Mouse (Mus musculus) liver, adult 2 months (tissue): ENCODE measurements at regions not wholly inside any gene's neighbourhood (a gene's known extent, or its start where the extent isn't known, plus 50 kb on each side); places are given as distances from the start of the nearest gene placed in this dataset.
A peak's percentile ranks its signal among the peaks of the same experiment; 100 is the strongest.

Experiments
- DNase-seq: peaks from one replicate; pipeline ENCODE4 v3.0.0-alpha.2; 2011; ENCODE audit warnings: low read depth, low spot score; ENCODE audit errors: extremely low read depth
- H3K27ac ChIP-seq: fragments of 200-500 bp; replicated peaks from 2 replicates; pipeline ENCODE4 v1.5.1; 2012; ENCODE audit warnings: low read depth, mild to moderate bottlenecking, control low read depth, inconsistent platforms, low read length; ENCODE audit not compliant: insufficient read depth
- H3K27me3 ChIP-seq: fragments of 200-500 bp; 2 replicates; pipeline ENCODE4 v1.6.1; 2012; ENCODE audit warnings: mild to moderate bottlenecking, moderate library complexity, low read length, inconsistent platforms; ENCODE audit not compliant: control insufficient read depth, insufficient read depth
- H3K36me3 ChIP-seq: fragments of 200-500 bp; 2 replicates; pipeline ENCODE4 v1.6.1; 2012; ENCODE audit warnings: low read length, inconsistent platforms; ENCODE audit not compliant: control insufficient read depth, insufficient read depth
- H3K4me1 ChIP-seq: fragments of 200-500 bp; 2 replicates; pipeline ENCODE4 v1.6.1; 2011; ENCODE audit warnings: low read length; ENCODE audit not compliant: control insufficient read depth, insufficient read depth
- H3K4me3 ChIP-seq: fragments of 200-500 bp; 2 replicates; pipeline ENCODE4 v1.5.1; 2011; ENCODE audit warnings: low read depth, mild to moderate bottlenecking, control low read depth, low read length, moderate library complexity; ENCODE audit not compliant: insufficient read depth
- H3K79me2 ChIP-seq: fragments of 200-500 bp; 2 replicates; pipeline ENCODE4 v1.6.1; 2012; ENCODE audit warnings: inconsistent platforms, mild to moderate bottlenecking, low read length, moderate library complexity; ENCODE audit not compliant: control insufficient read depth, insufficient read depth
- H3K9ac ChIP-seq: fragments of 200-500 bp; 2 replicates; pipeline ENCODE4 v1.6.1; 2012; ENCODE audit warnings: low read depth, mild to moderate bottlenecking, control low read depth, inconsistent platforms, low read length
- CTCF ChIP-seq: fragments of 200-500 bp; IDR thresholded peaks from 2 replicates; pipeline ENCODE4 v1.5.1; 2011; ENCODE audit warnings: low read depth, low read length, control low read depth
- POLR2A ChIP-seq: fragments of 200-500 bp; IDR thresholded peaks from 2 replicates; pipeline ENCODE4 v1.6.1; 2011; ENCODE audit warnings: low read length, control low read depth; ENCODE audit not compliant: insufficient read depth; ENCODE audit errors: extremely low read depth
- WGBS: fragments of 180-500 bp; shearing (Covaris S2); methylation state at CpG from one replicate; pipeline ENCODE4 v1.1.7; 2018; 5-methylcytosine and 5-hydroxymethylcytosine counted together

- H3K4me1 ChIP-seq, result no peaks in the 10 kb centered on the region
- no peaks in the 10 kb centered on the region for H3K79me2 ChIP-seq
- no peak for TF ChIP-seq CTCF
- no peak for TF ChIP-seq POLR2A
- DNase-seq, result no peak
- no peak overlapping the region for H3K9ac ChIP-seq
- no peaks in the 10 kb centered on the region for H3K36me3 ChIP-seq
- H3K27me3 ChIP-seq, result no peaks in the 10 kb centered on the region
- 81% methylated on average over 15 of the region's 15 CpGs for WGBS
- H3K4me3 ChIP-seq, result no peak overlapping the region
- no peak overlapping the region for H3K27ac ChIP-seq
Measured at GRCm38 (mm10) chr6:127336681-127337397, 109.8 kb upstream of the Parp11 start.

DNA sequence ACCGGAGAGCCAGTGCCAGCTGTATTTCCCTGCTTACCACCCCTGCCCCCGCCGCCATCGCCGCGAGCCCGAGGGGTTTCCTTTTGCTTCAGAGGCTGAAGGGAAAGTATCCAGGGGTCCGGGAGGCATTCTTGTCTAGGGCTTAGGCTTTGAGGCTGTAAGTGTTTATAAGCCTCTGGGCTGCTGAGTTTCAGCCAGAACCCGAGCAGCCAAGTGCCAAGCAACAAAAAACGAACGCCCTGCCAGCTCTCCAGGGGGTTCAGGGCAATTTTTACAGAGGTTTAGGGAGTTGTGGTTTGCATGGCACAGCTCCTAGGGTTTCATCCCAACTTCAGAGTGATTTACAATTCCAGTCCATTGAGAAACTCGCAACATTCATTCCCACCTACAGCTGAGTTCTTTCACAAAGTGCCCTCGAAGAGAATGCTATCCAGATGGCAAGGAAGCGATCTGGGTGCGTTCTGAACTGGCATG, 109.2 kb upstream of the Parp11 start:
- no peak overlapping the region for H3K9ac ChIP-seq
- TF ChIP-seq CTCF (no peak), POLR2A (no peak)
- no peaks in the 10 kb centered on the region for H3K79me2 ChIP-seq
- H3K27me3 ChIP-seq, result no peaks in the 10 kb centered on the region
- H3K36me3 ChIP-seq, result no peaks in the 10 kb centered on the region
- H3K4me1 ChIP-seq, result no peaks in the 10 kb centered on the region
- 82% methylated on average over 15 of the region's 15 CpGs for WGBS
- no peak for DNase-seq
- H3K4me3 ChIP-seq, result no peak overlapping the region
- H3K27ac ChIP-seq, result no peak overlapping the region

DNA sequence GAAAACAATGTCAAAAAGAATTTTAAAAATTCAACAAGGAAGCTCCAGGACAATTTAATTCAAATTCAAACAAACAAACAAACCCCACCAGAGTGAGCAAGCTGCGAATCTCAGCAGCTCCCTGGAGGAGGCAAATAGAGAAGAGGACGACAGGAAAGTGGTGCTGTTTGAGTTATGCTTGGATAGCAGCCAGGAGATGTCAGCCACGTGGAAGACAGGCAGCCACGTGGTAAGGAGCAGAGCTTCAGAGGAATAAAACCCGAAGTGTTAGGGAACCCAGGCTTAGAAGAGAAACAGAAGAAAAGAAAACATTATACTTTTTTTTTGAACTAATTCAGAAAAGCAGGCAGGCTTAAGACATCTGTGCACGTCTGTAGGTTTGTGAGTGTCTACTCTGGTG, 108.2 kb upstream of the Parp11 start:
- peak; percentile 24 for DNase-seq
- Histone ChIP-seq H3K27ac (no peak overlapping the region), H3K4me1 (no peaks in the 10 kb centered on the region), H3K79me2 (no peaks in the 10 kb centered on the region), H3K36me3 (no peaks in the 10 kb centered on the region), H3K9ac (no peak overlapping the region), H3K27me3 (no peaks in the 10 kb centered on the region), H3K4me3 (no peak overlapping the region)
- TF ChIP-seq CTCF (no peak), POLR2A (no peak)
- WGBS, result 26% methylated on average over 6 of the region's 6 CpGs

DNA sequence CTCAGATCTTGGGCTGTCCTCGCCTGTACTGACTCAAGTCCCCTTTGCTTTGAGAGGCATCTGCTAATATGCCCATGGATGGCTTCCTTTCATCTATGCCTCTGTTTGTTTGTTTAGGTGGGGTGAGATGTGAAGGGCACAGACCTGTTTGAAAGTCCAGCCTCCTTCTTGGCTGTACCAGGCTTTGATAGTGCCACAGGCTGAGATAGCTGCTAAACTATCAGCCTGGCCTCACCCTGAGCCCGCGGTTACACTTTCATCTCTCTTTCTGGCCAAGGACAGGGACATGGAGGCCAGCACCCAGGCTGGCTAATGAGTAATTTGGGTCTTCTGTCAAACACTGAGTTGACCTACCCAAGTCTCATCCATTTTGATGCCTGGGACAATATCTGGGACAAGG, 105.0 kb upstream of the Parp11 start:
- no peaks in the 10 kb centered on the region for H3K36me3 ChIP-seq
- no peaks in the 10 kb centered on the region for H3K79me2 ChIP-seq
- H3K27me3 ChIP-seq, result no peaks in the 10 kb centered on the region
- H3K4me3 ChIP-seq, result no peak overlapping the region
- no peak overlapping the region for H3K27ac ChIP-seq
- no peaks in the 10 kb centered on the region for H3K4me1 ChIP-seq
- H3K9ac ChIP-seq, result no peak overlapping the region
- peak; percentile 82 for DNase-seq
- no peak for TF ChIP-seq CTCF
- no peak for TF ChIP-seq POLR2A
- 26% methylated on average over 3 of the region's 3 CpGs for WGBS

GRCm38 (mm10) chr6:127348770-127349409, 97.8 kb upstream of the Parp11 start:
- no peak overlapping the region for H3K9ac ChIP-seq
- no peak overlapping the region for H3K4me3 ChIP-seq
- H3K36me3 ChIP-seq, result no peaks in the 10 kb centered on the region
- DNase-seq, result no peak
- TF ChIP-seq CTCF, result no peak
- TF ChIP-seq POLR2A, result no peak
- WGBS, result 89% methylated on average over 9 of the region's 9 CpGs
- peaks cover 2% of the 10 kb centered on the region; the same call in 1 of the 2 replicates for H3K4me1 ChIP-seq
- H3K27me3 ChIP-seq, result no peaks in the 10 kb centered on the region
- H3K27ac ChIP-seq, result no peak overlapping the region
- no peaks in the 10 kb centered on the region for H3K79me2 ChIP-seq
